Mouse (Mus musculus) embryonic facial prominence, embryonic 11.5 days (tissue): Measurements from ENCODE around the gene Pck2. TPM values are rescaled to one million over a fixed set of nuclear protein-coding genes. Genes with fewer than 3 reads are reported as not detected.

ENCODE experiments used
- ATAC-seq: fragments of 200-750 bp; cut with Nextera tagmentation; replicated peaks from 2 replicates; pipeline ENCODE4 v1.8.0; 2017; ENCODE audit warnings: low read depth; ENCODE audit not compliant: insufficient number of reproducible peaks, low FRiP score, low TSS enrichment
- DNase-seq: peaks from one replicate; pipeline ENCODE4 v3.0.0-alpha.2; 2015; ENCODE audit warnings: low spot score
- H3K27ac ChIP-seq: fragments of 300-500 bp; sonication (generic); replicated peaks from 2 replicates; pipeline ENCODE4 v1.5.1; 2014; ENCODE audit warnings: mild to moderate bottlenecking, low read depth, low read length, control low read depth
- H3K27me3 ChIP-seq: fragments of 300-500 bp; sonication (generic); 2 replicates; pipeline ENCODE4 v1.6.1; 2014; ENCODE audit warnings: mild to moderate bottlenecking, low read length, moderate library complexity, mixed read lengths; ENCODE audit not compliant: control insufficient read depth, insufficient read depth
- H3K36me3 ChIP-seq: fragments of 300-500 bp; sonication (generic); replicated peaks from 2 replicates; pipeline ENCODE4 v1.6.1; 2014; ENCODE audit warnings: low read depth, mild to moderate bottlenecking, low read length, moderate library complexity, mixed read lengths; ENCODE audit not compliant: control insufficient read depth, insufficient read depth
- H3K4me1 ChIP-seq: fragments of 300-500 bp; sonication (generic); 2 replicates; pipeline ENCODE4 v1.6.1; 2014; ENCODE audit warnings: low read length, mixed read lengths; ENCODE audit not compliant: control insufficient read depth, insufficient read depth
- H3K4me2 ChIP-seq: fragments of 300-500 bp; sonication (generic); 2 replicates; pipeline ENCODE4 v1.6.1; 2014; ENCODE audit warnings: low read depth, mild to moderate bottlenecking, control low read depth, low read length, moderate library complexity
- H3K4me3 ChIP-seq: fragments of 300-500 bp; sonication (generic); 2 replicates; pipeline ENCODE4 v1.5.1; 2014; ENCODE audit warnings: low read depth, low read length, control low read depth
- H3K9ac ChIP-seq: fragments of 300-500 bp; sonication (generic); replicated peaks from 2 replicates; pipeline ENCODE4 v1.6.1; 2014; ENCODE audit warnings: mild to moderate bottlenecking, control low read depth, low read length
- H3K9me3 ChIP-seq: fragments of 300-500 bp; sonication (generic); replicated peaks from 2 replicates; pipeline ENCODE4 v1.6.1; 2016; ENCODE audit warnings: mild to moderate bottlenecking, low read length, inconsistent platforms, mixed read lengths; ENCODE audit not compliant: control insufficient read depth
- WGBS: fragments of 180-500 bp; shearing (Covaris S2); extraction: QIAGEN DNeasy Blood & Tissue Kit; methylation state at CpG from one replicate; pipeline ENCODE4 v1.1.7; 2014; 5-methylcytosine and 5-hydroxymethylcytosine counted together
- polyA plus RNA-seq: library from polyadenylated mRNA; unstranded; fragments of >200 nt; fragmentation: Nextera tagmentation; extraction: Ambion mirVana; gene quantifications from 2 replicates; pipeline ENCODE4 v1.2.1, GENCODE M21; 2014

Gene Pck2
- polyA plus RNA-seq, 1 experiment from 2014 or later, result 12.7 TPM

- no peak overlapping the region for H3K4me2 ChIP-seq
- no peaks in the 10 kb centered on the region for H3K27me3 ChIP-seq
- peaks cover 4% of the 10 kb centered on the region for H3K4me1 ChIP-seq
- no peak overlapping the region for H3K4me3 ChIP-seq
- DNase-seq (no peak), ATAC-seq (no peak)
- no peaks in the 10 kb centered on the region for H3K9me3 ChIP-seq
- H3K9ac ChIP-seq, result no peak overlapping the region
- WGBS, result 86% methylated on average over 23 of the region's 23 CpGs
- H3K27ac ChIP-seq, result no peak overlapping the region
- no peaks in the 10 kb centered on the region for H3K36me3 ChIP-seq
These were observed 39.7 kb downstream of the Pck2 start for GRCm38 (mm10) chr14:55579511-55580496.

- H3K9ac ChIP-seq, result no peak overlapping the region
- no peak for DNase-seq
- no peak overlapping the region for H3K4me3 ChIP-seq
- H3K4me1 ChIP-seq, result peaks cover 4% of the 10 kb centered on the region
- ATAC-seq, result no peak
- H3K4me2 ChIP-seq, result no peak overlapping the region
- H3K27me3 ChIP-seq, result no peaks in the 10 kb centered on the region
- H3K9me3 ChIP-seq, result no peaks in the 10 kb centered on the region
- 94% methylated on average over 16 of the region's 16 CpGs for WGBS
- H3K27ac ChIP-seq, result no peak overlapping the region
- H3K36me3 ChIP-seq, result no peaks in the 10 kb centered on the region
These were observed 40.7 kb downstream of the Pck2 start for GRCm38 (mm10) chr14:55580731-55581130.

- H3K27ac ChIP-seq, result no peak overlapping the region
- H3K4me2 ChIP-seq, result no peak overlapping the region
- H3K36me3 ChIP-seq, result no peaks in the 10 kb centered on the region; the same call in 1 of the 2 replicates
- ATAC-seq, result no peak
- 73% methylated on average over 9 of the region's 9 CpGs for WGBS
- H3K9me3 ChIP-seq, result no peaks in the 10 kb centered on the region
- no peak overlapping the region for H3K9ac ChIP-seq
- H3K27me3 ChIP-seq, result no peaks in the 10 kb centered on the region
- H3K4me1 ChIP-seq, result peaks cover 4% of the 10 kb centered on the region
- no peak for DNase-seq
- H3K4me3 ChIP-seq, result no peak overlapping the region
These were observed 42.1 kb downstream of the Pck2 start for GRCm38 (mm10) chr14:55581981-55582681.

- Histone ChIP-seq H3K4me2 (peak overlapping the region; percentile 89), H3K27ac (no peak overlapping the region), H3K9ac (no peak overlapping the region; the same call in 1 of the 2 replicates), H3K4me1 (no peaks in the 10 kb centered on the region; the same call in 1 of the 2 replicates), H3K36me3 (no peaks in the 10 kb centered on the region; the same call in 1 of the 2 replicates), H3K9me3 (no peaks in the 10 kb centered on the region), H3K4me3 (peak overlapping the region; percentile 43), H3K27me3 (no peaks in the 10 kb centered on the region)
- WGBS, result 40% methylated on average over 5 of the region's 5 CpGs
- DNase-seq, result no peak
- ATAC-seq, result no peak
These were observed 44.2 kb downstream of the Pck2 start for GRCm38 (mm10) chr14:55584303-55584701.

- ATAC-seq (peak; percentile 63; the same call in 1 of the 2 replicates), DNase-seq (peak; percentile 54)
- peak within 1 kb of the TSS; percentile 43 for H3K4me3 ChIP-seq
- no peaks in the 10 kb centered on the region for H3K9me3 ChIP-seq
- no peaks in the 10 kb centered on the region; the same call in 1 of the 2 replicates for H3K36me3 ChIP-seq
- 0 out of 2 replicates have a peak within 1 kb of the TSS, but pooled peaks have one; percentile 8 for H3K27ac ChIP-seq
- H3K9ac ChIP-seq, result peak within 1 kb of the TSS; percentile 66
- H3K4me1 ChIP-seq, result no peaks in the 10 kb centered on the region; the same call in 1 of the 2 replicates
- H3K4me2 ChIP-seq, result peak within 1 kb of the TSS; percentile 89
- no peaks in the 10 kb centered on the region for H3K27me3 ChIP-seq
- WGBS, result 2% methylated on average over 43 of the region's 43 CpGs
These were observed 44.9 kb downstream of the Pck2 start, which contains the start of gene Emc9 for GRCm38 (mm10) chr14:55584702-55585565. TSS of gene Emc9 (minus strand) at chr14:55585302.

GRCm38 (mm10) chr14:55585566-55585960 is 45.5 kb downstream of the Pck2 start:
- no peak overlapping the region for H3K4me3 ChIP-seq

GRCm38 (mm10) chr14:55586149-55586548 is 46.1 kb downstream of the Pck2 start:
- WGBS, result 89% methylated on average over 2 of the region's 2 CpGs

More at GRCm38 (mm10) chr14:55585566-55585960, 45.5 kb downstream of the Pck2 start:
- Histone ChIP-seq H3K4me1 (no peaks in the 10 kb centered on the region; the same call in 1 of the 2 replicates), H3K4me2 (no peak overlapping the region), H3K9ac (no peak overlapping the region), H3K36me3 (no peaks in the 10 kb centered on the region; the same call in 1 of the 2 replicates), H3K9me3 (no peaks in the 10 kb centered on the region), H3K27me3 (no peaks in the 10 kb centered on the region), H3K27ac (no peak overlapping the region)
- DNase-seq (no peak), ATAC-seq (no peak)
- 62% methylated on average over 6 of the region's 6 CpGs for WGBS

More at GRCm38 (mm10) chr14:55586149-55586548, 46.1 kb downstream of the Pck2 start:
- Histone ChIP-seq H3K4me1 (no peaks in the 10 kb centered on the region; the same call in 1 of the 2 replicates), H3K36me3 (no peaks in the 10 kb centered on the region; the same call in 1 of the 2 replicates), H3K4me3 (no peak overlapping the region), H3K4me2 (no peak overlapping the region), H3K9ac (no peak overlapping the region), H3K9me3 (no peaks in the 10 kb centered on the region), H3K27ac (no peak overlapping the region), H3K27me3 (no peaks in the 10 kb centered on the region)
- DNase-seq (no peak), ATAC-seq (no peak)
